Mouse (Mus musculus) cerebellum, adult 11 months (tissue): ENCODE data around the gene Gm49776.
"Not testable (repeated sequence)": the region's sequence is repeated elsewhere in the genome, so short reads cannot be mapped to it uniquely, and the experiment has no call there.

Experiments used
- DNase-seq: peaks from one replicate; pipeline ENCODE4 v3.0.0; 2022

The Gm49776 gene

DNA sequence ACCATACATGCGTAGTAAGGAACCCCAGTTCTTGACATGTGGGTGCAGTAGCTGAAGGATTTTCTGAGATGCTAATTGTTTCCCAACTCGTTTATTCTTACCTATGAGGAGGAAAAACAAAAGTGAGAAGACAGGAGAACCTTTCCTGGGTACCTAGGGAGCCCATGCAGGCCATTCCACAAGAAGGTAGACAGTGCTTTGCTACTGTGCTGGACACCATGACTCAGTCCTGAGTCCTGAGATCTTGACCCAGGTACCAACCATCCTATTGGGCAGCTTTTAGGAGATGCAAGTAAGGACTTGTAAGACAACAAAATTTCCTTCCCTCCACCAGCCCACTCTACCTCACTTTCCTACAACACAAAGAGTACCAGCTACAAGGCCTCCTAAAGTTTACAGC is at the start of gene Gm49776:
Gene Gm49776 (minus strand): TSS at position 101 of the 400 bp plus-strand sequence.
- no peak for DNase-seq

- DNase-seq: not testable (repeated sequence)
Observed at GRCm38 (mm10) chr16:18289614-18290013, 31.5 kb upstream of the Gm49776 start.

- DNase-seq: peak; percentile 98
Observed at GRCm38 (mm10) chr16:18289067-18289588, 31.0 kb upstream of the Gm49776 start, which contains the start of gene Dgcr8. TSS of gene Dgcr8 (minus strand) at chr16:18289246.

DNA sequence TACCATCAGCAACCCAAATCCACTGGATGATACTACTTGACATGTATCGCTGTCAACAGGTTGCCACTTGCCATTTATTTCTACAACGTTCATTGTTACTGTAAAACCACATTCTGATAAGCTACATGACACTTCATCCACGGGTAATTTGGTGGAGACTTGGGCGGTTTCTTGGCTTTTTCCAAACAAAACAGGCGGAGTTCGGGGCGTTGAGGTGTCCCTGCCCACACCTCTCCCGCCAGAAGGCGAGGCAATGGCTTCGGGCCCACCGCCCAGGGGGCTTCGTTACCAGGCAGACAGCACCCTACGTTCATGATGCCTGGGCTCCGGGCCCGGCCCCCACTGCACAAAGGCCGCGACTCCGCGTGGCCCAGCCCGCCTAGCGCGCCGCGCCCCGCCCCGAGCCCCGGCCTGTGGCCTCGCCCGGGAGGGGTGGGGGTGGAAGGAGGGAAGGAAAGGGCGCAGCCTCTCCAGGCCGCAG is 30.5 kb upstream of the Gm49776 start:
- DNase-seq: no peak

DNA sequence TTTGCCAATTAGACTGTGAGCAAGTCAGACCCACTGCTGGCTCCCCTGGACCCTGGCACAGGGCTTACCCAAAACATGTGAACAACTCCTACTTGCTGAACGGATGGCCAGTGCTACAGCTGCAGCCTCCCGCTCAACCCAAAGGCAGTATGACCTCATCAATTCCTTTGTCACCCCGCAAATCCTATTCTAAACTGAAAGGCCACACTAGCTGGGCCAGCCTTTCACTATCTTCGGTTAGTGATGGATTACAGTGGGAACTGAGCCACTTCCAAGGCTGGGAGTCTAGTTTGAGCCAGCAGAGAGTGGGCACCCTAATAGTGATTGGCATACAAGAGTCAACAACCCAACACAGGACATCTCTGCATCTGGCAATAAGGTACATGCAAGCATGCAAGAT is 30.0 kb upstream of the Gm49776 start:
- DNase-seq: peak; percentile 17

GRCm38 (mm10) chr16:18275166-18275565 is 17.0 kb upstream of the Gm49776 start:
- DNase-seq: no peak

GRCm38 (mm10) chr16:18268182-18268581 is 10.1 kb upstream of the Gm49776 start:
- DNase-seq: no peak

DNA sequence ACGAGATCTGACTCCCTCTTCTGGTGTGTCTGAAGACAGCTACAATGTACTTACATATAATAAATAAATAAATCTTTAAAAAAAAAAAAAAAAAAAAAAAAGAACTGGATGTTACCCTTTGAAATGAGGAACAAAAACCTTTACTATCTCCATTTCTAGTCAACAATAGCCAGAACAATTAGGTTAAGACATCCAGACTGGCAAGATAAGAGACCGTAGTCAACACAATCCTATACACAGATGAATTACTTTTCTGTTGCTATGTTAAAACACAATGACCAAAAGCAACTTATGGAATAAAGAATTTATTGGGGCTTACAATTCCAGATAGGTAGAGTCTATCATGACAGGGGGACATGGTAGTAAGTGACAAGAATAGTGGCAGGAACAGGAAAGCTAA is 6.9 kb upstream of the Gm49776 start:
- no peak for DNase-seq

GRCm38 (mm10) chr16:18253866-18254265 is 4.3 kb downstream of the Gm49776 start:
- no peak for DNase-seq

DNA sequence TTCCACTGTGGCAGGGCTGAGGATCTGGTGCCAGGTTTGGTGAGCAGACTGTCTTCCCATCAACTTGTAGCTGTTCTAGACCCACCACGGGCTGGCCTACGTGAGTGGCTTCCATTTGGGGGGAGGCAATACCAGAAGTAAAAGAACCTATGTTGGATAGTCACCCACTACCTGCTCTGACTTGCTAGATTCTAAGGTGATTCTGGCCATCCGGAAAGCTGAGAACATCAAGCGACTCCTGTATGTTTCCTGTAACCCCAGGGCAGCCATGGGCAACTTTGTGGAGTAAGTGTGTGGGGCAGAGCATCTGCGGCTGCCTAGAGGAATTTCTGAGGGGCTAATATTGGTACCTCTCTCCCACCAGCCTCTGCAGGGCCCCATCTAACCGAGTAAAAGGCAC is 5.4 kb downstream of the Gm49776 start:
- DNase-seq: no peak

DNA sequence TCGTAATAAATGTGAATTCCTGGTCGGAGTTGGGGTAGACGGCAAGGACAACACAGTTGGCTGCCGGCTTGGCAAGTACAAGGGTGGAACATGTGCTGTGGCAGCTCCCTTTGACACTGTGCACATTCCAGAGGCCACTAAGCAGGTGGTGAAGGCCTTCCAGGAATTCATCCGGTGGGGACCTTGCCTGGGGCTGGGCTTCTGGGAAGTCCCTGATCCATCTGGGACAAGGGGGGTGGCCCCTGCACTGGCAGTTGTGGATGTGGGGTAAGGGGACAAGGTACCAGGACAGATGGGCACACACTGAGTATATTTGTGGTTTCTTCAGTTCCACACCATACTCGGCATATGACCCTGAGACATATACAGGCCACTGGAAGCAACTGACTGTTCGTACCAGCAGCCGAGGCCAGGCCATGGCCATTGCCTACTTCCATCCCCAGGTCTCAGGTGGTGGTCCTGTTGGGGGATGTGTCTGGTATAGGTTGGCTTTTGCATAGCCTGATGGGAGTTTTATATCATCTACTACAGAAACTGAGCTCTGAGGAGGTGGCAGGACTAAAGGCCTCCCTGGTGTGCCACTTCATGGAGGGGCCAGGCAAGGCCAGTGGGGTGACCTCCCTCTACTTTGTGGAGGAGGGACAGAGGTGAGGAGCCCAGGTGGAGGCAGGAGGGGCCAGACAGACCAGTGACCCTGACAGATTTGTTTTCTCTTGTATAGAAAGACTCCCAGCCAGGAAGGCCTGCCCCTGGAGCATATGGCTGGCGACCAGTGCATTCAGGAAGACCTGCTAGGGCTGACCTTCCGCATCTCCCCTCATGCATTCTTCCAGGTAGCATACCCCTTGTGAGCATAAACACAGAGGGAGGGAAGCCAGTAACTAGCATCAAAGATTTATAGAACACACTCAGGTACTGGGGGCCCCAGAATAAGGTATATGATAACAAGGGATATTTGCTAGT is 7.0 kb downstream of the Gm49776 start:
- DNase-seq: no peak

DNA sequence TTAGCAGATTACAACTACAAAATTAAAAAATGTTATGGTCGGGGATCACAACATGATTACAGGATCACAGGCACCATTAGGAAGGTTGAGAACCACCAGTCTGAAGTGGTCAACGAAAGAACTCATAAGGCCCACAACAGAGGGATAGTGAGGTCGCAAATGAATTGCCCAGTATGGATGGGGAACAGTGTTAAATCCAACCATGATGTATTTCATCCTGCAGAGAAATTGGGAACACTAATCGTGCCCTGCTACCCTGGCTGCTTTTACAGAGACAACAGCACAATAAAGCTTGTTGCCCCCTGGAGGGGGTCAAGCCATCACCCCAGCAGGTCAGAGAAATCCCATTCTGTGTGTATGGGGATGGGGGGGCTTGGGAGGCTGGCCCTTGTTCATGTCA is 7.9 kb downstream of the Gm49776 start:
- DNase-seq: no peak

GRCm38 (mm10) chr16:18249364-18249967 is 8.7 kb downstream of the Gm49776 start:
- peak; percentile 49 for DNase-seq

GRCm38 (mm10) chr16:18248433-18249363 is 9.4 kb downstream of the Gm49776 start, which contains the start of the genes Trmt2a and Ranbp1:
TSS of gene Trmt2a (plus strand) at chr16:18248679.
TSS of gene Ranbp1 (minus strand) at chr16:18248732.
- DNase-seq: peak; percentile 97

DNA sequence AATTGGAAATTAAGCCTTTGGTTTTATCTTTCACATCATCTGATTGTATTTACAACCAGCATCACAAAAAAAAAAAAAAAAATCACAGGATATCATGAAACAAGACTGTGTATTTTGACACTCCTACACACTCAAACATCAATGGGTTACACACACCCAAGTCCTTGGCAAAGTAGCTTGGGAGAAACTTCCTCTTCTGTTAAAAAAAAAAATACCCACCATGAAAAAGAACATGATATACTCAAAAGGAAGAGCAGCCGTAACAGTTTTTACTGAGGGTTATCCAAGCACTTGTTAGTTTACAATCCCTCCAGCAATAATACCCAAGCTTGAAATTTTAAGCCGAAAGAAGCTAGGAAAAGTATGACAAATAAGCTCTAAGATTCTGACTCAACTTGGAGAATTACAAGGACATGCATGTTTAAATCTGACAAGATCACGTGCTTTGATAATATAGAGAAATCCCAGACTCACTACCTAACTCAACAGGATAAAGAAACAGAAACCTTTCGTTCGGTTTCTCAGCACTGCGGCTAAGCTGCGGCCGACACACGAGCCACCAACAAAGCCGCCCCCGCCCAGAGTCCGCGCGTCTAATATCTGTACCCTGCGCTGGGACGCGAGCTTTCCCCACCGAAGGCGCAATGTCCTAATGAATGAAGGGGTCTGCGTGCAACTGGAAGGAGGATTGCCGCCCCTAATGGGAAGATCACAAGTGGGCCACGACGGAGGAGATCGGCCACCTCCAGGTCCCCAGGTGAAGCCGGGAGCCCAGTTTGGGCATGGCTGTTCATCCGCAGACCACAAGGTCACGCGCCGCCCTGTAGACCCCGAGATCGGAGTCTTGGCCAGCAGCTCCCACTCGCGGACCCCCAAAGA is 10.4 kb downstream of the Gm49776 start:
- DNase-seq: no peak

GRCm38 (mm10) chr16:18241581-18241980 is 16.5 kb downstream of the Gm49776 start:
- no peak for DNase-seq

DNA sequence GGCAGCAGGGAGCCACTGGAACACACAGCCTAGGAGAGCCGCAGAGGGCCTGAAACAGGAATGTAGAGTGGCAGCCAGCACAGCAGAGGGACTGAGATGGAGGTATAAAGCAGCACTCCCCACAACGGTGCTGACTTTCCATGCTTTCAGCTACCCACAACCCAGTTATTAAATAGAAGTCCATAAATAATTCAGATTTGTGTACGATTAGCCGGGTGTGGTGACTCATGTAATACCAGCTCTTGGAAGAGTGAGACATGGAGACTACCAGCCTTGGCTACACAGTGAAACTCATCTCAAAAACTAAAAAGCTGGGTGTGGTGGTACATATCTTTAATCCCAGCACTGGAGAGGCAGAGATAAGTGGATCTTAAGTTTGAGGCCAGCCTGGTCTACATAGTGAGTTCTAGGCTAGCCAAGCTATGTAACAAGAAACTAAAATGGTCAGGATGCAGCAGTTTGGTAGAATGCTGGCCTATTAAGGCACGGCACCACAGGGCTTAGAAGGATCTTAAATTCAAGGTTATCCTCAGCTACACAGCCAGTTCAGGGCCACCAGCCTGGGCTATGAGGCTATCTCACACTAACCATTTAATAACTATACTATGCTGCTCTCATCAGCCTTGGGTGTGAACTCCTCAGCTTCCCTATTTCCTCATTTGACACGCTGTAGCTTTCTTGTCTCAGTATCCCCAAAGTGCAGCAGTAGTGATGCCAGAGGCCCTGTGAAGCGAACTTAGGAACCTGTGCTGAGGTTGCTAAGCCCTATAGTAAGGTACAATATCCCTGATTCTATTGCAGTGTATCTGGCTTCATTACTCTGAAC is 21.2 kb downstream of the Gm49776 start:
- DNase-seq: no peak

DNA sequence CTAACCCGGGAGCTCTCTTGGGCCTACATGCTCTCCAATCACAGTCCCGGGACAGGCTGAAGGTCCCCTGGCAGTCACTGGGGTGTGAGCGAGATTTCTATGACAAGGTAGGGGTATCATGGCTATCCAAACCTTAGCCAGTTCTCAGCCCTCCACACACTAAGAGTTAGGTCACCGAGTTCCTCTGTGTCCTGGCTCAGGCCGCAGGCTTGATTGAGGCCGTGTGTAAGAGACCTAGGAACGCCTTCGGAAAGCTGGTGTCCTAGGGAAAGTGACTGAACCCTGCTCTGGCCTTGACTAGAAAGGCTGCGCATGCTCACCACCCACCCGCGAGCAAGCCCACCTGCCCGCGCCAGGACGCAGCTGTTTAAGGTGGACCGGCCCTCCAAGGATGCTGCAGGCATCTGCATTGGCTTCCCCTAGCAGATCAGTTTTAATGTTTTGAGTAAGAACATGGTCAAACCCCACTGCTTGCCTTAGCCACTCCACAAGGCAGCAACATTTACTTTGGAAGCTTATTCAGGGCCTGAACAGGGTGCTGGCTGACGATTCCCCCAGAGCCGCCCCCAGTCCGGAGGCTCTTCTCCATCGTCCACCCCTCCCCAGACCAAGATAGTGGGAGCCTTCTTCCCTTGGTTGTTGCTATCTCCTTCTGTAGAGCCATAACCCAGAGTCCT is 22.6 kb downstream of the Gm49776 start:
- peak; percentile 52 for DNase-seq

DNA sequence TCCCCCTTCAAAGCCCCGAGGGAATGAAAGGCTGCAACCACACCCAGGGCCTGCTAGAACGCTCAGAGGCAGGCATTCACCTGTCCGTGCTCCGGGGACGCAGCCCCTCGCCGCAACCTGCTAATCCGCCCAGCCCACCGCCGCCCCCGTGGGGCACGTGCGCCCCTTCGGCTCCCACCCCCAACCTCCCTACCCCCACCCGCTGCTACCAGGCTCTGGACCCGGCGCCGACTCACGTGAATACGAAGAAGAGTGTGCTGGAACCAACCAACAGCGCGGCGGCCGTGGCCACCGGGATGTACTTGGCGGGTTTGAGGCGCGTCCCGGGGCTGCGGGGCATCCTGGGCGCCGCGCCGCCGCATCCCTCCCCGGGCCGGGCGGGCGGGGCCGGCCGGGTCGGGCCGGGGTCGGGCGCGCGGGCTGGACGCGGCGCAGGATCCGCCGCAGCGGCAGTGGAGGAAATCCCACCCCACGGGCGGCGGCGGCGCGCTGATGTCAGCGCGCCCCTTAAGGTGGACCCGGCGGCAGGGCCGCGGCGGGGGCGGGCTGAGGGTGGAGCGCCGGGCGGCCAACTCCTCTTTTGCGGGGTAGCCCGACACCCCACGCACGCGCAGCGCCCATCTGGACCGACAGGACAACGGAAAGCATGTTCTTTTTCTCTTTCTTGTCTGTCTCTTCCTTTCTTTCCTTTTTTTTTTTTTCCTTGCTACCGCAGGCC is 23.3 kb downstream of the Gm49776 start, which contains the start of gene Zdhhc8:
Gene Zdhhc8 (minus strand): TSS at position 466 of the 718 bp plus-strand sequence.
- DNase-seq: peak; percentile 67
